Mouse (Mus musculus) intestine, embryonic 16.5 days (tissue): Measurements from ENCODE around the gene Slc22a3. TPM values are rescaled to one million over a fixed set of nuclear protein-coding genes. Genes with fewer than 3 reads are reported as not detected.

Source experiments
- ATAC-seq: fragments of 200-750 bp; cut with Nextera tagmentation; 2 replicates; pipeline ENCODE4 v1.8.0; 2017; ENCODE audit warnings: moderate TSS enrichment, moderate library complexity
- H3K27ac ChIP-seq: fragments of 300-500 bp; sonication (generic); 2 replicates; pipeline ENCODE4 v1.5.1; 2014; ENCODE audit warnings: mild to moderate bottlenecking, low read length
- H3K27me3 ChIP-seq: fragments of 300-500 bp; sonication (generic); replicated peaks from 2 replicates; pipeline ENCODE4 v1.6.1; 2014; ENCODE audit warnings: low read length, control low read depth, mixed read lengths; ENCODE audit not compliant: control insufficient read depth, insufficient read depth
- H3K36me3 ChIP-seq: fragments of 300-500 bp; sonication (generic); 2 replicates; pipeline ENCODE4 v1.6.1; 2014; ENCODE audit warnings: low read length, control low read depth; ENCODE audit not compliant: control insufficient read depth, insufficient read depth
- H3K4me1 ChIP-seq: fragments of 300-500 bp; sonication (generic); 2 replicates; pipeline ENCODE4 v1.6.1; 2014; ENCODE audit warnings: low read length, control low read depth, mixed read lengths; ENCODE audit not compliant: control insufficient read depth, insufficient read depth
- H3K4me2 ChIP-seq: fragments of 300-500 bp; sonication (generic); 2 replicates; pipeline ENCODE4 v1.6.1; 2014; ENCODE audit warnings: low read depth, low read length, control low read depth
- H3K4me3 ChIP-seq: fragments of 300-500 bp; sonication (generic); 2 replicates; pipeline ENCODE4 v1.5.1; 2014; ENCODE audit warnings: mild to moderate bottlenecking, low read length
- H3K9ac ChIP-seq: fragments of 300-500 bp; sonication (generic); 2 replicates; pipeline ENCODE4 v1.6.1; 2014; ENCODE audit warnings: low read depth, low read length
- H3K9me3 ChIP-seq: fragments of 300-500 bp; sonication (generic); 2 replicates; pipeline ENCODE4 v1.6.1; 2016; ENCODE audit warnings: low read length, control low read depth; ENCODE audit not compliant: control insufficient read depth
- WGBS: fragments of 180-500 bp; shearing (Covaris S2); extraction: QIAGEN DNeasy Blood & Tissue Kit; methylation state at CpG from one replicate; pipeline ENCODE4 v1.1.7; 2014; 5-methylcytosine and 5-hydroxymethylcytosine counted together
- polyA plus RNA-seq: library from polyadenylated mRNA; unstranded; fragments of >200 nt; fragmentation: Nextera tagmentation; extraction: Ambion mirVana; gene quantifications from 2 replicates; pipeline ENCODE4 v1.2.1, GENCODE M21; 2015

Gene Slc22a3
- polyA plus RNA-seq, 1 experiment from 2014 or later = 0.27 TPM

GRCm38 (mm10) chr17:12416250-12416895 lies 91.1 kb downstream of the Slc22a3 start:
- H3K27me3 ChIP-seq = no peaks in the 10 kb centered on the region
- H3K4me1 ChIP-seq = peaks cover 8% of the 10 kb centered on the region
- peak; percentile 55 for ATAC-seq
- H3K4me2 ChIP-seq = no peak overlapping the region
- H3K36me3 ChIP-seq = no peaks in the 10 kb centered on the region
- WGBS = 36% methylated on average over 6 of the region's 6 CpGs
- H3K27ac ChIP-seq = no peak overlapping the region
- H3K9ac ChIP-seq = no peak overlapping the region
- H3K4me3 ChIP-seq = no peak overlapping the region
- H3K9me3 ChIP-seq = no peaks in the 10 kb centered on the region

- H3K36me3 ChIP-seq = no peaks in the 10 kb centered on the region
- no peak overlapping the region for H3K27ac ChIP-seq
- no peaks in the 10 kb centered on the region for H3K9me3 ChIP-seq
- no peak; the same call in 1 of the 2 replicates for ATAC-seq
- 55% methylated on average over 5 of the region's 5 CpGs for WGBS
- no peak overlapping the region for H3K4me3 ChIP-seq
- no peak overlapping the region for H3K9ac ChIP-seq
- no peaks in the 10 kb centered on the region for H3K27me3 ChIP-seq
- no peak overlapping the region for H3K4me2 ChIP-seq
- peaks cover 8% of the 10 kb centered on the region for H3K4me1 ChIP-seq
These were observed 91.8 kb downstream of the Slc22a3 start for GRCm38 (mm10) chr17:12415741-12416140.

- no peak overlapping the region for H3K4me3 ChIP-seq
- peaks cover 8% of the 10 kb centered on the region for H3K4me1 ChIP-seq
- no peaks in the 10 kb centered on the region for H3K27me3 ChIP-seq
- peak overlapping the region; percentile 29; the same call in 1 of the 2 replicates for H3K27ac ChIP-seq
- no peaks in the 10 kb centered on the region for H3K36me3 ChIP-seq
- no peak overlapping the region for H3K9ac ChIP-seq
- H3K9me3 ChIP-seq = no peaks in the 10 kb centered on the region
- 45% methylated on average over 15 of the region's 15 CpGs for WGBS
- ATAC-seq = peak; percentile 41
- no peak overlapping the region for H3K4me2 ChIP-seq
These were observed 92.3 kb downstream of the Slc22a3 start for GRCm38 (mm10) chr17:12415031-12415735.

GRCm38 (mm10) chr17:12412891-12413237 lies 94.6 kb downstream of the Slc22a3 start:
- H3K27me3 ChIP-seq = no peaks in the 10 kb centered on the region
- H3K4me2 ChIP-seq = no peak overlapping the region
- no peaks in the 10 kb centered on the region for H3K9me3 ChIP-seq
- H3K9ac ChIP-seq = no peak overlapping the region
- no peak overlapping the region for H3K4me3 ChIP-seq
- H3K4me1 ChIP-seq = peaks cover 8% of the 10 kb centered on the region
- WGBS = 68% methylated on average over 3 of the region's 3 CpGs
- no peaks in the 10 kb centered on the region for H3K36me3 ChIP-seq
- peak; percentile 65 for ATAC-seq
- H3K27ac ChIP-seq = no peak overlapping the region

GRCm38 (mm10) chr17:12412181-12412890 lies 95.2 kb downstream of the Slc22a3 start:
- H3K9me3 ChIP-seq = no peaks in the 10 kb centered on the region
- H3K4me1 ChIP-seq = peaks cover 8% of the 10 kb centered on the region
- no peak overlapping the region for H3K27ac ChIP-seq
- no peak overlapping the region for H3K9ac ChIP-seq
- no peaks in the 10 kb centered on the region for H3K36me3 ChIP-seq
- H3K27me3 ChIP-seq = no peaks in the 10 kb centered on the region
- H3K4me3 ChIP-seq = no peak overlapping the region
- peak; percentile 39; the same call in 1 of the 2 replicates for ATAC-seq
- no peak overlapping the region for H3K4me2 ChIP-seq
- 66% methylated on average over 10 of the region's 10 CpGs for WGBS

GRCm38 (mm10) chr17:12409346-12409944 lies 98.1 kb downstream of the Slc22a3 start:
- no peak for ATAC-seq
- no peak overlapping the region for H3K27ac ChIP-seq
- H3K4me3 ChIP-seq = no peak overlapping the region
- WGBS = 78% methylated on average over 11 of the region's 11 CpGs
- no peaks in the 10 kb centered on the region for H3K36me3 ChIP-seq
- no peaks in the 10 kb centered on the region for H3K9me3 ChIP-seq
- no peaks in the 10 kb centered on the region for H3K27me3 ChIP-seq
- no peak overlapping the region for H3K4me2 ChIP-seq
- H3K9ac ChIP-seq = no peak overlapping the region
- peaks cover 5% of the 10 kb centered on the region; the same call in 1 of the 2 replicates for H3K4me1 ChIP-seq

GRCm38 (mm10) chr17:12403420-12403819 lies 104.1 kb downstream of the Slc22a3 start:
- WGBS = 49% methylated on average over 7 of the region's 7 CpGs
- Histone ChIP-seq H3K4me3 (no peak overlapping the region), H3K4me2 (no peak overlapping the region), H3K9me3 (no peaks in the 10 kb centered on the region), H3K4me1 (no peaks in the 10 kb centered on the region), H3K27me3 (no peaks in the 10 kb centered on the region), H3K36me3 (no peaks in the 10 kb centered on the region), H3K9ac (no peak overlapping the region), H3K27ac (no peak overlapping the region)
- no peak for ATAC-seq

GRCm38 (mm10) chr17:12396163-12396677 lies 111.3 kb downstream of the Slc22a3 start:
- Histone ChIP-seq H3K27ac (no peak overlapping the region), H3K4me1 (no peaks in the 10 kb centered on the region), H3K4me2 (no peak overlapping the region), H3K9me3 (no peaks in the 10 kb centered on the region), H3K4me3 (no peak overlapping the region), H3K36me3 (no peaks in the 10 kb centered on the region), H3K9ac (no peak overlapping the region), H3K27me3 (no peaks in the 10 kb centered on the region)
- 92% methylated on average over 9 of the region's 9 CpGs for WGBS
- ATAC-seq = no peak

- WGBS = 93% methylated on average over 7 of the region's 7 CpGs
- ATAC-seq = no peak
These were observed 119.3 kb downstream of the Slc22a3 start for GRCm38 (mm10) chr17:12388239-12388638.

More at GRCm38 (mm10) chr17:12388239-12388638, 119.3 kb downstream of the Slc22a3 start:
- Histone ChIP-seq H3K4me2 (no peak overlapping the region), H3K4me1 (no peaks in the 10 kb centered on the region), H3K9ac (no peak overlapping the region), H3K27me3 (no peaks in the 10 kb centered on the region), H3K36me3 (no peaks in the 10 kb centered on the region), H3K4me3 (no peak overlapping the region), H3K27ac (no peak overlapping the region), H3K9me3 (no peaks in the 10 kb centered on the region)
